ENCODE assay signal across 8 mouse cellular contexts in genomic region chr5:146904404-146904803, GRCm38 (mm10). TPM values are rescaled to one million over a fixed set of nuclear protein-coding genes. Genes with fewer than 3 reads are reported as not detected.
DNase-seq lines count a peak whose midpoint lies in the region; ATAC-seq and TF ChIP-seq lines count a peak whose summit lies in the region.

No protein-coding gene starts in this region.

- H3K9me3 ChIP-seq in embryonic facial prominence, embryonic 11.5 days (replicated peaks; ENCODE audit: control insufficient read depth, low read length) = no peaks in the 10 kb centered on the region
- no peaks in the 10 kb centered on the region for H3K9me3 ChIP-seq in limb, embryonic 13.5 days
- H3K9me3 ChIP-seq in midbrain, embryonic 16.5 days (replicated peaks; ENCODE audit: control insufficient read depth, low read length, poor library complexity, severe bottlenecking) = no peaks in the 10 kb centered on the region

- H3K4me2 ChIP-seq in embryonic facial prominence, embryonic 11.5 days (ENCODE audit: low read depth, low read length) = no peak overlapping the region
- H3K4me2 ChIP-seq in limb, embryonic 13.5 days (replicated peaks) = no peak overlapping the region
- no peak overlapping the region for H3K4me2 ChIP-seq in midbrain, embryonic 16.5 days (ENCODE audit: low read length)

- WGBS in embryonic facial prominence, embryonic 11.5 days = 34% methylated on average over 8 of the region's 8 CpGs
- WGBS in limb, embryonic 13.5 days = 31% methylated on average over 8 of the region's 8 CpGs
- 35% methylated on average over 8 of the region's 8 CpGs for WGBS in midbrain, embryonic 16.5 days
- 28% methylated on average over 8 of the region's 8 CpGs for WGBS in spleen, adult 2 months

- H3K36me3 ChIP-seq in embryonic facial prominence, embryonic 11.5 days (replicated peaks; ENCODE audit: control insufficient read depth, insufficient read depth, low read depth, low read length) = no peaks in the 10 kb centered on the region
- no peaks in the 10 kb centered on the region for H3K36me3 ChIP-seq in limb, embryonic 13.5 days
- no peaks in the 10 kb centered on the region for H3K36me3 ChIP-seq in midbrain, embryonic 16.5 days (ENCODE audit: control insufficient read depth, insufficient read depth, low read length)
- H3K36me3 ChIP-seq in spleen, adult 2 months (ENCODE audit: control insufficient read depth, insufficient read depth, low read length) = no peaks in the 10 kb centered on the region

- ATAC-seq in embryonic facial prominence, embryonic 11.5 days (replicated peaks; ENCODE audit: insufficient number of reproducible peaks, low FRiP score, low TSS enrichment, low read depth) = no peak
- peak; percentile 49; the same call in 1 of the 2 replicates for ATAC-seq in limb, embryonic 13.5 days (ENCODE audit: low FRiP score, low read depth)
- ATAC-seq in midbrain, embryonic 16.5 days = peak; percentile 73; the same call in 1 of the 2 replicates

- H3K4me1 ChIP-seq in embryonic facial prominence, embryonic 11.5 days (ENCODE audit: control insufficient read depth, insufficient read depth, low read length) = no peaks in the 10 kb centered on the region
- H3K4me1 ChIP-seq in limb, embryonic 13.5 days = peaks cover 4% of the 10 kb centered on the region; the same call in 1 of the 2 replicates
- H3K4me1 ChIP-seq in midbrain, embryonic 16.5 days (ENCODE audit: control insufficient read depth, insufficient read depth, low read length) = no peaks in the 10 kb centered on the region
- no peaks in the 10 kb centered on the region for H3K4me1 ChIP-seq in spleen, adult 2 months (ENCODE audit: control insufficient read depth, insufficient read depth, insufficient read length)

- H3K27me3 ChIP-seq in embryonic facial prominence, embryonic 11.5 days (ENCODE audit: control insufficient read depth, insufficient read depth, low read length) = no peaks in the 10 kb centered on the region
- H3K27me3 ChIP-seq in limb, embryonic 13.5 days = peaks cover 12% of the 10 kb centered on the region
- H3K27me3 ChIP-seq in midbrain, embryonic 16.5 days (ENCODE audit: control insufficient read depth, insufficient read depth, low read depth, low read length) = no peaks in the 10 kb centered on the region
- no peaks in the 10 kb centered on the region for H3K27me3 ChIP-seq in spleen, adult 2 months (ENCODE audit: control insufficient read depth, insufficient read depth, low read length)

- TF ChIP-seq POLR2A in spleen, adult 2 months (IDR thresholded peaks at IDR 0.05; ENCODE audit: low read depth, low read length) = no peak

- DNase-seq in 3134 (ENCODE audit: extremely low read depth, insufficient read length, low spot score) = peak; percentile 29
- peak; percentile 37 for DNase-seq in adrenal gland, adult 8-10 months
- peak; percentile 81 for DNase-seq in embryonic facial prominence, embryonic 11.5 days (ENCODE audit: low spot score)
- DNase-seq in heart, adult 8-10 months (ENCODE audit: low spot score) = peak; percentile 74
- DNase-seq in kidney, adult 9 months = peak; percentile 79
- DNase-seq in spleen, adult 2 months (ENCODE audit: low read depth in 1 of 2, low spot score in 2 of 2) = peak; percentile 63 to 74

- no peak overlapping the region for H3K4me3 ChIP-seq in embryonic facial prominence, embryonic 11.5 days (ENCODE audit: low read depth, low read length)
- H3K4me3 ChIP-seq in limb, embryonic 13.5 days = no peak overlapping the region
- no peak overlapping the region for H3K4me3 ChIP-seq in midbrain, embryonic 16.5 days (ENCODE audit: low read depth, low read length)
- H3K4me3 ChIP-seq in spleen, adult 2 months (ENCODE audit: extremely low read depth, insufficient read depth, insufficient read length) = no peak overlapping the region

- H3K27ac ChIP-seq in embryonic facial prominence, embryonic 11.5 days (replicated peaks; ENCODE audit: low read depth, low read length) = no peak overlapping the region
- H3K27ac ChIP-seq in limb, embryonic 13.5 days = no peak overlapping the region
- no peak overlapping the region for H3K27ac ChIP-seq in midbrain, embryonic 16.5 days (ENCODE audit: low read length)
- H3K27ac ChIP-seq in spleen, adult 2 months (ENCODE audit: insufficient read depth, low read length) = no peak overlapping the region

- TF ChIP-seq CTCF in spleen, adult 2 months (IDR thresholded peaks at IDR 0.05; ENCODE audit: extremely low read depth, insufficient read depth, insufficient read length, insufficient replicate concordance) = peak; percentile 58; the same call in 1 of the 2 replicates

- H3K9ac ChIP-seq in embryonic facial prominence, embryonic 11.5 days (replicated peaks; ENCODE audit: low read length) = no peak overlapping the region
- H3K9ac ChIP-seq in limb, embryonic 13.5 days = no peak overlapping the region
- H3K9ac ChIP-seq in midbrain, embryonic 16.5 days (ENCODE audit: low read depth, low read length) = no peak overlapping the region

RNA-seq across cellular contexts. Expression of gene Gtf3a, which starts 44.1 kb away (rescaled TPM):
- 10 to 100 TPM; 24.8 to 30.4 (median 28.6) TPM for total RNA-seq in adrenal gland, adult 8-10 months (2022)
- 120 and 126 TPM in 2 replicates for polyA plus RNA-seq in embryonic facial prominence, embryonic 11.5 days (2014; fragmentation: Nextera tagmentation; extraction: Ambion mirVana)
- total RNA-seq in heart, adult 8-10 months (2022) = 10 to 100 TPM; 15.8 to 22.6 (median 19.9) TPM
- 105 and 111 TPM in 2 replicates for polyA plus RNA-seq in limb, embryonic 13.5 days (2015; fragmentation: Nextera tagmentation; extraction: Ambion mirVana)
- polyA plus RNA-seq in midbrain, embryonic 16.5 days (2015; fragmentation: Nextera tagmentation; extraction: Ambion mirVana) = 112 and 116 TPM in 2 replicates
- polyA plus RNA-seq in spleen, adult 2 months (2012; rRNA removed) = 40.5 and 74.9 TPM in 2 replicates

RNA-seq across cellular contexts. Expression of gene Mtif3, which starts 59.2 kb away (rescaled TPM):
- 10 to 100 TPM; 30.6 to 38.0 (median 34.2) TPM for total RNA-seq in adrenal gland, adult 8-10 months (2022)
- polyA plus RNA-seq in embryonic facial prominence, embryonic 11.5 days (2014; fragmentation: Nextera tagmentation; extraction: Ambion mirVana) = 25.9 and 28.5 TPM in 2 replicates
- total RNA-seq in heart, adult 8-10 months (2022) = 10 to 100 TPM; 26.8 to 38.0 (median 31.5) TPM
- polyA plus RNA-seq in limb, embryonic 13.5 days (2015; fragmentation: Nextera tagmentation; extraction: Ambion mirVana) = 27.3 and 27.4 TPM in 2 replicates
- 28.4 and 31.2 TPM in 2 replicates for polyA plus RNA-seq in midbrain, embryonic 16.5 days (2015; fragmentation: Nextera tagmentation; extraction: Ambion mirVana)
- polyA plus RNA-seq in spleen, adult 2 months (2012; rRNA removed) = 6.7 and 6.8 TPM in 2 replicates

RNA-seq across cellular contexts. Expression of gene Rasl11a, which starts 59.5 kb away (rescaled TPM):
- 1 to 10 TPM; 5.2 to 9.0 (median 7.7) TPM for total RNA-seq in adrenal gland, adult 8-10 months (2022)
- polyA plus RNA-seq in embryonic facial prominence, embryonic 11.5 days (2014; fragmentation: Nextera tagmentation; extraction: Ambion mirVana) = 22.9 and 24.9 TPM in 2 replicates
- total RNA-seq in heart, adult 8-10 months (2022) = 1 to 10 TPM; 1.3 to 2.6 (median 2.0) TPM
- 18.1 and 20.4 TPM in 2 replicates for polyA plus RNA-seq in limb, embryonic 13.5 days (2015; fragmentation: Nextera tagmentation; extraction: Ambion mirVana)
- polyA plus RNA-seq in midbrain, embryonic 16.5 days (2015; fragmentation: Nextera tagmentation; extraction: Ambion mirVana) = 10.2 and 10.8 TPM in 2 replicates
- polyA plus RNA-seq in spleen, adult 2 months (2012; rRNA removed) = 8.2 and 9.1 TPM in 2 replicates

Comparison
In these comparisons a context has a peak if more than half of its experiments do, and no peak if none do; other contexts are left out.
1. DNase-seq: peak in every context shown above with its lines; median percentile 81 in embryonic facial prominence, embryonic 11.5 days; 79 in kidney, adult 9 months; 74 in heart, adult 8-10 months; 68 in spleen, adult 2 months; 37 in adrenal gland, adult 8-10 months; 29 in 3134.